Mouse (Mus musculus) brain, embryonic 14.5 days (tissue): ENCODE measurements around the gene Sdf4. TPM values are rescaled to one million over a fixed set of nuclear protein-coding genes. Genes with fewer than 3 reads are reported as not detected.

ENCODE experiments used
- DNase-seq: peaks from one replicate; pipeline ENCODE4 v3.0.0-alpha.2; 2011; ENCODE audit warnings: low read depth
- CTCF ChIP-seq: fragments of 200-500 bp; IDR thresholded peaks from 2 replicates; pipeline ENCODE4 v1.5.1; 2012; ENCODE audit warnings: inconsistent platforms, mild to moderate bottlenecking, moderate library complexity, borderline replicate concordance; ENCODE audit not compliant: insufficient read depth, insufficient read length; ENCODE audit errors: extremely low read depth
- POLR2A ChIP-seq: fragments of 200-500 bp; IDR thresholded peaks from 2 replicates; pipeline ENCODE4 v1.6.1; 2012; ENCODE audit warnings: mild to moderate bottlenecking, inconsistent platforms, borderline replicate concordance; ENCODE audit not compliant: poor library complexity, insufficient read depth, insufficient read length, severe bottlenecking; ENCODE audit errors: extremely low read depth
- polyA plus RNA-seq: library from polyadenylated mRNA; depleted of rRNA; stranded (reverse); fragments of >200 nt; gene quantifications from 2 replicates; pipeline ENCODE4 v1.2.3, GENCODE M21; 2012

The Sdf4 gene
- polyA plus RNA-seq, 1 experiment, result 61.3 TPM

- TF ChIP-seq CTCF (no peak), POLR2A (no peak)
Observed at GRCm38 (mm10) chr4:156014436-156014835, 21.8 kb downstream of the Sdf4 start.

GRCm38 (mm10) chr4:156019771-156020170 is 27.1 kb downstream of the Sdf4 start:
- DNase-seq, result no peak

More at GRCm38 (mm10) chr4:156014436-156014835, 21.8 kb downstream of the Sdf4 start:
- no peak for DNase-seq

GRCm38 (mm10) chr4:156021381-156021780 is 28.7 kb downstream of the Sdf4 start:
- no peak for DNase-seq
- no peak for TF ChIP-seq CTCF
- no peak for TF ChIP-seq POLR2A

More at GRCm38 (mm10) chr4:156019771-156020170, 27.1 kb downstream of the Sdf4 start:
- TF ChIP-seq POLR2A (no peak), CTCF (no peak)

- no peak for DNase-seq
- no peak for TF ChIP-seq CTCF
- TF ChIP-seq POLR2A, result no peak
Observed at GRCm38 (mm10) chr4:156021942-156022419, 29.3 kb downstream of the Sdf4 start.

GRCm38 (mm10) chr4:156023520-156023919 is 30.8 kb downstream of the Sdf4 start:
- no peak for DNase-seq
- no peak for TF ChIP-seq CTCF
- no peak for TF ChIP-seq POLR2A

- TF ChIP-seq CTCF, result no peak
- no peak for TF ChIP-seq POLR2A
- DNase-seq, result no peak
Observed at GRCm38 (mm10) chr4:156024184-156024583, 31.5 kb downstream of the Sdf4 start.

- TF ChIP-seq POLR2A (no peak), CTCF (no peak)
- peak; percentile 4 for DNase-seq
Observed at GRCm38 (mm10) chr4:156026013-156026412, 33.3 kb downstream of the Sdf4 start, which contains the start of gene Tnfrsf18. Gene Tnfrsf18, plus strand, starts transcription at chr4:156026164.

GRCm38 (mm10) chr4:156028580-156028979 is 35.9 kb downstream of the Sdf4 start:
- TF ChIP-seq CTCF (no peak), POLR2A (no peak)
- no peak for DNase-seq

GRCm38 (mm10) chr4:156030651-156031118 is 38.0 kb downstream of the Sdf4 start:
- peak; percentile 6 for DNase-seq
- TF ChIP-seq CTCF (no peak), POLR2A (no peak)

- TF ChIP-seq POLR2A, result no peak
- DNase-seq, result no peak
Observed at GRCm38 (mm10) chr4:156031255-156031592, 38.6 kb downstream of the Sdf4 start.

GRCm38 (mm10) chr4:156031593-156032391 is 39.1 kb downstream of the Sdf4 start:
- DNase-seq, result peak; percentile 95
- TF ChIP-seq POLR2A (no peak), CTCF (no peak)

GRCm38 (mm10) chr4:156032856-156033255 is 40.2 kb downstream of the Sdf4 start:
- TF ChIP-seq POLR2A (no peak), CTCF (no peak)
- DNase-seq, result no peak

GRCm38 (mm10) chr4:156033476-156034119 is 40.9 kb downstream of the Sdf4 start:
- TF ChIP-seq POLR2A (no peak), CTCF (peak; percentile 65; the same call in 1 of the 2 replicates)
- peak; percentile 57 for DNase-seq
